Mouse (Mus musculus) layer of hippocampus, postnatal 25 days (tissue): Measurements from ENCODE around the gene Serinc3. TPM values are rescaled to one million over a fixed set of nuclear protein-coding genes. Genes with fewer than 3 reads are reported as not detected.
A peak's percentile ranks its signal among the peaks of the same experiment; 100 is the strongest.
"Not testable (repeated sequence)": the region's sequence is repeated elsewhere in the genome, so short reads cannot be mapped to it uniquely, and the experiment has no call there.

Source experiments
- DNase-seq, 2 experiments: peaks; one replicate each; pipeline ENCODE4 v3.0.0; 2022; ENCODE audit warnings: mixed read lengths in 2 of 2, low spot score in 1 of 2; ENCODE audit errors: extremely low spot score in 1 of 2
- total RNA-seq, 2 experiments: library from RNA; stranded (reverse); gene quantifications; 2 replicates each; pipeline ENCODE4 v1.2.3; 2021

Serinc3 gene
- total RNA-seq, 2 experiments from 2014 or later, result 191 to 207 TPM

- DNase-seq, result no peak
Observed at GRCm38 (mm10) chr2:163663930-163664329, 19.0 kb upstream of the Serinc3 start.

- DNase-seq, result no peak
Observed at GRCm38 (mm10) chr2:163662698-163663221, 17.8 kb upstream of the Serinc3 start.

GRCm38 (mm10) chr2:163662076-163662475, 17.1 kb upstream of the Serinc3 start:
- DNase-seq, result no peak

GRCm38 (mm10) chr2:163661371-163661850, 16.5 kb upstream of the Serinc3 start:
- DNase-seq, result no peak

- no peak for DNase-seq
Observed at GRCm38 (mm10) chr2:163660103-163660701, 15.3 kb upstream of the Serinc3 start.

- no peak for DNase-seq
Observed at GRCm38 (mm10) chr2:163659431-163659830, 14.5 kb upstream of the Serinc3 start.

GRCm38 (mm10) chr2:163658941-163659340, 14.0 kb upstream of the Serinc3 start:
- no peak for DNase-seq

- DNase-seq, result peak; percentile 78 to 79
Observed at GRCm38 (mm10) chr2:163657975-163658886, 13.3 kb upstream of the Serinc3 start, which contains the start of gene Pkig. Pkig (plus strand) TSS chr2:163658386.

GRCm38 (mm10) chr2:163657486-163657885, 12.6 kb upstream of the Serinc3 start:
- no peak for DNase-seq

GRCm38 (mm10) chr2:163655699-163656098, 10.8 kb upstream of the Serinc3 start:
- not testable (repeated sequence) for DNase-seq

GRCm38 (mm10) chr2:163646461-163647080, 1.6 kb upstream of the Serinc3 start:
- no peak for DNase-seq

- no peak for DNase-seq
Observed at GRCm38 (mm10) chr2:163645700-163646460, 949 bp upstream of the Serinc3 start.

GRCm38 (mm10) chr2:163644047-163644446, 884 bp downstream of the Serinc3 start:
- no peak for DNase-seq

- no peak for DNase-seq
Observed at GRCm38 (mm10) chr2:163643576-163643971, 1.4 kb downstream of the Serinc3 start.

- no peak for DNase-seq
Observed at GRCm38 (mm10) chr2:163642685-163643575, 2.0 kb downstream of the Serinc3 start.

GRCm38 (mm10) chr2:163641681-163642080, 3.2 kb downstream of the Serinc3 start:
- no peak for DNase-seq

GRCm38 (mm10) chr2:163640493-163640892, 4.4 kb downstream of the Serinc3 start:
- no peak for DNase-seq

GRCm38 (mm10) chr2:163637655-163638266, 7.2 kb downstream of the Serinc3 start:
- no peak for DNase-seq

- DNase-seq, result no peak
Observed at GRCm38 (mm10) chr2:163636057-163636456, 8.9 kb downstream of the Serinc3 start.
